Mouse (Mus musculus) gastrocnemius, adult 18-20 months (tissue): ENCODE results near the gene Ntn3. TPM values are rescaled to one million over a fixed set of nuclear protein-coding genes. Genes with fewer than 3 reads are reported as not detected.

ENCODE experiments used
- DNase-seq: peaks from one replicate; pipeline ENCODE4 v3.0.0; 2021; ENCODE audit warnings: low spot score
- long read RNA-seq, 2 experiments: library from polyadenylated mRNA; stranded (forward); transcript quantifications; one replicate each; pipeline ENCODE4 v2.0.0; 2021
- total RNA-seq, 2 experiments: library from RNA; stranded (reverse); gene quantifications; 2 replicates each; pipeline ENCODE4 v1.2.3; 2021

Gene Ntn3
- under 1 TPM; 0.21 to 0.31 TPM for total RNA-seq
- long read RNA-seq, experiment 1, full-length matches to known transcripts, result 1 of 1 reads
- long read RNA-seq, experiment 1, partial matches to known transcripts, result 0 of 1 reads
- long read RNA-seq, experiment 1, other reads (novel, unspliced or antisense), result 0 of 1 reads
- long read RNA-seq, experiment 2, partial matches to known transcripts, result 0 of 1 reads
- long read RNA-seq, experiment 2, other reads (novel, unspliced or antisense), result 0 of 1 reads

DNA sequence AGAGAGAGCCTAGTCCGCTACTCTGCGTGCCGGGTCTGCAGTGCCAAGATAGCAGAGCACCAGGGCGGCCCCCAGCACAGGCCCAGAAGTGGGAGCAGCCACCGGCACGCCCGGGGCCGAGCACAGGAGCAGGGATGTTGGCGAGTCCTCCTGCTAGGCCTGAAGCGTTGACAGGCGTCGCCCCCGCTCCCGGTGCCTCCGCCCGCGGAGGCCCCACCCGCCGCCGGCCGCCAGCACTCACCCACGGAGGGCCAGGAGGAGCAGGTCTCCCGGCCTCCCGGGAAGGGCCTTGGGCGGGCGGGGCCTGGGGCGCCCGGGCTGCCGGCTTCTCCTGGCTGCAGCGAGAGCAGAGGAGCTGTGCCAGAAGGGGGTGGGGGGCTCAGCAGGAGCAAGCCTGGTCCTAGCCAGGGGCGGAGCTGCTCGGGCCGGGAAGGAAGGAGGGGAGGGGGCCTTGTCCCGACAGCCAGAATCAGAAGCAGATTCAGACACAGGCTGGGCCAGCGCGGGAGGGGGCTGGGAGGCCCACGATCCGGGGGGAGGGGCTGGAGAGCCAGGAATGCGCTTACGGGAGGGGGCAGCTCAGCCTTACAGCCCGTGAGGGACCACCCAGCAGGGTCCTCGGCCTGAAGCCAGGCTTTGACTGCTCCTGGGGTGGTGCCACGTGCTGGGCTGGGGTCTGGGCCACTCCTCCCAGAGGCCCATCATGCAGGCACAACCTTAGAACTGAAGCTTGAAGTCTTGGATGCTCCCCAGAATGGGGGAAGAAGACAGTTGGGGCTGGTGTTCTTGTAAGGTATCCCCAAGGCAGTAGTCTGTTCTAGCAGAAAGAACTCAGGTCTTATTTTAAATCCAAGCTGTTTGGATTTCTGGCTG lies at the start of gene Ntn3:
Gene Ntn3 (minus strand): TSS at position 489 of the 873 bp plus-strand sequence.
- DNase-seq, result peak; percentile 22

DNA sequence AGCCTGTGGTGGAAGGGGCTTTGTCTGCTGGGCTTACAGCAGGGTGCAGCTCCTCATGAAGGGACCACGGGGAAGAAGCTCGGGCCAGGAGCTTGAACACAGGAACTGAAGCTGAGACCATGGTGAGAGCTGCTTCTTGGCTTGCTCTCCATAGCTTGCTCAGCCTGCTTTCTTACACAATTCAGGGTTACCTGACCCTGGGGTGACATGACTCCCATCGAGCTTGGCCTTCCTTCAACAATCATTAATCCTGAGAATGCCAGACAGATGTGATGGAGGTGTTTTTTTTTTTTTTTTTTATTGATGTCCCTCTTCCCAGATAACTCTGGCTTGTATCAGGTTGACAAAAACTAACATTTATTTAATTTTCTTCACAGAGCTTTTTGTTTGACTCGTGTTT lies 49.6 kb upstream of the Ntn3 start:
- no peak for DNase-seq

DNA sequence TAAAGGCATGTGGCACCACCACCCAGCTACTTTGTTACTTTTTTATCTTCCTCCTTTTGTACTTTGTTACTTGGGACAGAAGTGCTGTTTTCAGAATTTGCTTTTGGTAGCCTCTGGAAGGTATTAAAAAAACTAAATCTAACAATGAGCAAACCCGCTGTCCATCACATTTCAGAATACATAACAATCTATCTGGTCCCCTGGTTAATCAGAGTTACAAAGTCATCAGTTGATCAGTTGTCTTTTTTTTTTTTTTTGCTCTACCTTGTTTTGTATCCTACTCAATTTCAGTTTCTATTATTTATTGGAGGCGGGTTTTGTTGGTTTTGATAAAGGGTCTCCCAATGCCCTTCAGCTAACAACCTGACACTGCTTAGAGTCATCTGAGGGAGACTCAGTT lies 43.0 kb upstream of the Ntn3 start:
- no peak for DNase-seq

DNA sequence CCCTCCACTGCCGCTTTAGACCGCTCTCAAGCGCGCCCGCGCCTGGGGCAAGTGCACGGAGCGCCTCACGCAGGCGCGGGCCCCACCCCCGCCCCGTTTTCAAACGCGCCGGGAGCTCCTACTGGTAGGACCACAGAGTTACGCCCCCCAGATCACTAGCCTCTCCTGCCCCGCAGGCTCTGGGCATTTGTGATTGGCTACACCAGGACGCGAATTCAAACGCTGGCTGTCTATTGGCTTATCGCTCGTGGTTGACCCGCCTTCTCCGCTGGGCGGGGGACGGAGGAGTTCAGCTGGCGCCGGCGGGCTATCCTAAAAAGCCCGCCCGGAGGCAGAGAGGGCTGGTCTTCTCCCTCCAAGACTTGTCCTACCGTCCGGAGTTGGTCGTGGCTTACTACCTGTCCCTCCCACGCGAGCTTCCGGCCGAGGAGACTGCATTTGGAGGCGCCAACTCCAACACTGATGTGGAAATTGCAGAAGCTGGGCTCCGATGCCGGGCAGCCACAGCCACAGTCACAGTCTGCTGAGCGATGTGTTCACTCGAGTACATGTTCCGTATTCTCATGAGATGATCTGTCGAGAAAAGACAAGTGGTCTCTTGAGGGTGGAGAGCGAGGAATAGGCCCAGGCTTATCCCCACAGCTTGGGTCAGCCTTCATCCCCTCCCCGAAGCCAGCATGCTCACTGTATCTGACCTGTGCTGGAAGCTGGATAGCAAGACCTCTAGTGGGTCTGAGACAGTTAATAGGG lies 42.2 kb upstream of the Ntn3 start, which contains the start of gene Ccnf:
Gene Ccnf (minus strand): TSS at position 165 of the 750 bp plus-strand sequence.
- DNase-seq, result peak; percentile 98

DNA sequence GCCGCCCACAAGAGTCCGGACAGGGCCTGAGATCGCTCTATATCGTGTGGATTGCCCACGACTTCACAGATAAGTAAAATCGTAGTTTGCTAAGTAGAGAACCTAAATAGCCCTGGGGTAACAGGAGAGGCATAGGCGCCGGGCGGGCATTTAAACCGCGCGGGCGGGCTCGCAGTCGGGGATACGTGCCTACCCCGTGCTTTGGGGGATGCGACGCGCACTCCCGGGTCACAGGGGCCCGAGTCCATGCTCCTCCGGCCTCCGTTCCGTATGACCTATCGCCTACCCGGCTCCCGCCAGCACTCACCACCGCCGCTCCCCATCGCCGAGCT lies 41.6 kb upstream of the Ntn3 start:
- DNase-seq, result no peak

DNA sequence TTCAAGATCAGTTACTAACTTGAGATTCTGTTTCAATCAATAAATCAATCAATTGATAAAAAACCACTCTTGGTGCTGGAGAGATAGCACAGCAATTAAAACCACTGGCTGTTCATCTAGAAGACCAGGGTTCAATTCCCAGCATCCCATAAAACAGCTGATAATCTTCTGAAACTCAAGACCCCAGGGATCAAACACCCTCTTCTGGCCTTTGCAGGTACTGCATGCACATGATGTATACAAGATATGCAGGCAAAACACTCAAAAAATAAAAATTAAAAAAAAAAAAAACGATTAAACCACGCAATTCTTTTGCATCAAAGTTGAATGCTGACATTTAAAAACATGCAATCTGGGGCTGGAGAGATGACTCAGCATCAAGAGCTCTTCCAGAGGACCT lies 39.3 kb upstream of the Ntn3 start:
- no peak for DNase-seq

DNA sequence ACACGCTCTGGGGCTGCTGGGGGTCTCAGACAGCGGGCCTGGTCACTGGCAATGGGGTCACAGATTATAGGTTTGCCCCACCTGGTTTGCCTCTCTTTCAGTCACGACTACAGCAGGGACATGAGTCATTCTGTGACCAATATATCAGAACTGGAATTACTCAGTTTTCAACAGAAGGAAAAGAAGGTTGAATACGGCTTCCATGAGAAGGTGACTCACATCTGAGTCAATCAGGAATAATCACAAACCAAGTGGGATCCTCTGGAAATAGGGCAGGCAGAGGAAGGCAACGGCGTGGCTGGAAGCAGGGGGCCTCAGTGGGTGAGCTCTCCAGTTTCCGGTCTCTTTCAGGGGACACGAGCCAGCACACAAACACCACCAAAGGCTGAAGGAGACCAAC lies 34.7 kb upstream of the Ntn3 start:
- no peak for DNase-seq

DNA sequence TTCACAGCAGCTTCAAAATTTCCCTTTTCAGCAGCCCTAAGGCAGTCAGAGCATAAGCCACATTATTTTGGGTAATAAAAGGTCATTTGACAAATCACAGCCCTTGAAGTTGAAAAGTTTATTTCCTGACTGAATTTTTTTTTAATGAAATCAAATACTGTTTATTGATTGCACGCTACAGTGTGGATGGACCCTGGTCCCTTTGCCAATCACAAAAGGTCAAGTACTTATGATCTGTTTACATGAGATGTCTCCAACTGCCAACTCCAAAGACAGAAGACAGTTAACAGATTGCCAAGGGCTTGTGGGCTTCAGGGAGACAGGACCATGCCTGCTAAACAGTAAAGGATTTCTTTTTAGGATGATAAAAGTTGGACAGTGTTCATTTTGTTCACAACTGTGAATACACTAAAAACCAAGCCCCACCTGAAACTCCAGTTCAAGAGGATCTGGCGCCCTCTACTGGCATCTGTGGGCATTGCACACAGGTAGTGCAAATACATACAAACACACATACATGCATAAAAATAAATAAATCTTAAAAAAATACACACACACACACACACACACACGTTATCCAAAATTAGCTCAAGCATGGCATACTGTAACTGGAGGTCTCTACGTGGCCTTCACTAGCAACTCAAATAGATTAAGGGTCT lies 34.1 kb upstream of the Ntn3 start:
- DNase-seq, result no peak

DNA sequence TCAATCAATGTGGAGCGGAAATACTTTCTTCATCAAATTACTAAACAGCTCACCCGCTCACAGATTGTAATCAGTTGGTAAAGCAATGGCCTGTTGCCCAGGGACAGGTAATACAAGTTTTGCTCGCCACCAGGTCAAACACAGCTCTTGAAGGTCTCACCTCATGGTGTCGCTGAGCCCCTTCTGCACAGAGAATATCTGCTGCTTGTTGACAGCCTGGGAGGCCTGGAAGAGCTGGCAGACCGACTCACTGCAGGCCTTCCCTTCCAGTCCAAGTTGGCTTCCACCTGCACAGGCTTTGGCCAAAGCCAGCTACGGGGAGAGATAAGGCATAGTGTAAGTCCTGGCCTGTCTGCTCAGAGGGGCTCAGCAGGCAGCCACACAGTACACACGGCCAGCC lies 27.6 kb upstream of the Ntn3 start:
- DNase-seq, result no peak

DNA sequence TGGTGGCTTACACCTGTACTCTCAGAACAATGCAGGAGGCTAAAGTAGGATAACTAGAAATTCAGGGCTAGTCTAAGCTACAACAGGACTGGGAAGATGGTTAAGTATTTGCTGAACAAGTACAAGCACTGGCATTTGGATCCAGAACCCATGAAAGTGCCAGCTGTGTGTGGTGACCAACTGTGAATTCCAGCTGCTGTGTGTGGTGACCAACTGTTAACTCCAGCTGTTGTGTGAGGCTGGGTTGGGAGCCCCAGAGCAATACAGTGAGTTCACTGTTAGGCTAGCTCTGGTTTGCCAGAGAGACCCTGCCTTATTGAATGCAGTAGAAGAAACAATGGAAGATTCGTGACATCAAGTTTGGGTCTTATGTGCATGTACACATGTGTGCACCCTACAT lies 27.1 kb upstream of the Ntn3 start:
- no peak for DNase-seq

DNA sequence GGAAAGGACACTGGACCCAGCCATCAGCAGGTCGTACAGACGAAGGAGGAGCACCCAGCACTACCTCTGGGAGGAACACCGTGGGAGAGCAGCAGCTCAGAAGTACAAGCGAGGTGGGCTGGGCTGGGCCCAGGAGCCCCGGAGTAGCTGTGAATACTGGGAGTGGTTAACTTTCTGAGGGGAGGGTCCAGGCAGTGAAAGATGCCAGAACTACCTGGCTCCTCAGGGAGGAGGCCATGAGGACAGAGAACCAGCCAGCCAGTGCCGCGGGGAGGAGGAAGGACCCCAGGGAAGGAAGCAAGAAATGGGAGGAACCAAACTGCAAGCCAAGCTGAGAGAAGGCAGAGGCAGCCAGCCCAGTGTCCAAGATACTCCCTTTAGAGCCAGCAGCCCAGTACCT lies 18.6 kb upstream of the Ntn3 start:
- DNase-seq, result no peak

DNA sequence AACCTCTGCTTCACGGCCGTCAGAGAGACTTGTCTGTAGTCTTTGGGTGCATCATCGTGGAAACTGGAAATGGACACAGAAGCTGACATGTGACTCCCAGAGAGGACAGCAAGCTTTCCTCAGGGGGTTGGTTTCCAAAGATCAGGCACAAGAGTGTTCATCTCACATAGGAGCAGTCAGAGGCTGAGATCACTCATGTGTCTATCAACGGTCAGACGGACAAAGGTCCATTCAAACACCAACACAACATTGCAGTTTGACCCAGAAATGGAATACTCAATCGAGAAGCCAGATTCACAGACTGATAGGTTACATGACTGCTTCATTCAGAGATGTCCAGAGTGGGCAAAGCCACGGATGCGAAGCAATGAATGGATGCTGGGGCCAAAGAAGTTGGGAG lies 17.4 kb upstream of the Ntn3 start:
- no peak for DNase-seq

DNA sequence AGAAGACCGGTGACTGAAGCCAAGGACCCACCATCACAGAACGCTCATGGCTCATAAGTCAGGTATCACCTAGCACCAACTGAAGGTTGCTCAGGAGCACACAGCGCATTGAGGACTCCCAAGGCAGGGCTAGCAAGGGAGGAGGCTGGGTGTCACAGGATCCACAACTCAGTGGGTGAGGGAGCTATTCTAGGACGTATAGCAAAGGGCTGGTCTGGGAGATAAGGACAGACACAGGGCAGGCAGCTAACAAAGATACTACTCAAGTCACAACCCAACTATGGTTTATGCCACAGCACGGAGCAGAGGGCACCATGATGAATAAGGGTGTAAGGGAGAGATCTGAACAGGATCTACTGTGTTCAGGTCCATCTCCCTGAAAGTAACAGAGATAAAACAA lies 16.5 kb upstream of the Ntn3 start:
- no peak for DNase-seq

DNA sequence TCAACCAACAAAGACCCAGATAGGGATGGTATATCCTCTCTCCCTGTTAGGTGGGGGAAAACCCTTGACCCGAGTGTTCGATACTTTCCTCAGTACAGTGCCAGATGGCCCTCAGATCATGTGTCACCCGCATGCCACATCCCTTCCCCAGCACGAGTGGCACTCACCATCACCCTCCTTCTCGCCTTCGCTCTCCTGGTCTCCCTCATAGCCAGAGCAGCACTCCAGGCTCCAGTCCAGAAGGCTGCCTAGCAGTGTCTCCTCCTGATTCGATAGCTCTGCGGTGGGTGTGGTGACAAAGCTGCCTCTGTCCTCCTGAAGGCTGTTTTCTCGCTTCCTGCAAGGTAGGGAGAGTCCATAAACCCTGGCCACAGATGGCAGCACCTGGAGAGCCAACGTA lies 15.4 kb upstream of the Ntn3 start:
- no peak for DNase-seq

DNA sequence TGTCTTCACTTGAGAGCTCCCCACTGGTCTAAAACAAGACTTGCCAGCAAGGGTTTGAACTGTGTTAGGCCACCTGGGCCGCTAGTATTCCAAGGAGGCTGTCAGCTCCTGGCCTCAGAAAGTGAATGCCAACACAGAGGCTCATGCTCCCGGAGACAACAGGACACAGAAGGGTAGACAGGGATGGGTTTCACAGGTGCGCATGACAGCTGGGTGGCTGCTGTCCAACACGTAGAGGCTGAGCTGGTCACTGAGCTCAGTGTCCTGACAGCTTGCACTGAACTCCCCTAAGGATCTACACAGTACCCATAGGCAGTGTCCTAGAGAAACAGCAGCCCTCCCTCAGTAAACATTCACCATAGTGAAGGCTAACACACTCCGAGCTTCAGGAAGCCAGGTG lies 14.2 kb upstream of the Ntn3 start:
- DNase-seq, result peak; percentile 25

DNA sequence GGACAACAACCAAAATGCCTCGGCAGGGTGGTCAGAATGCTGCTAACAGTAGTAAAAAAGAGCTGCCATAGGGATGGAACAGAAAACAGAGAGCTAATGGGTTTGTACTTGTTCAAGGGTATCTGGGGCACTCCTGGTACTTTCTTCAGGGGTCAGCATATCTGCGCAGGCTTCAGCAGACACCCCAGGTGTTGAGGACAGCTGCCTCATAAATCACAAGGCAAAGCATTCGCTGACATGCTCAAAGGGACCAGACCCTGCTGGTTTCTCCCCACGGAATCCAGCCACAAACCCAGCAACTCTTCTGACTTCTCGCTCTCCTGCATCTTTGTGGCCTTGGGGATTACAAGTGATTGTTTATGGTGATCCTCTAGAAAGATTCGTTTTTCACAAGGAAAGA lies 13.3 kb upstream of the Ntn3 start:
- no peak for DNase-seq

DNA sequence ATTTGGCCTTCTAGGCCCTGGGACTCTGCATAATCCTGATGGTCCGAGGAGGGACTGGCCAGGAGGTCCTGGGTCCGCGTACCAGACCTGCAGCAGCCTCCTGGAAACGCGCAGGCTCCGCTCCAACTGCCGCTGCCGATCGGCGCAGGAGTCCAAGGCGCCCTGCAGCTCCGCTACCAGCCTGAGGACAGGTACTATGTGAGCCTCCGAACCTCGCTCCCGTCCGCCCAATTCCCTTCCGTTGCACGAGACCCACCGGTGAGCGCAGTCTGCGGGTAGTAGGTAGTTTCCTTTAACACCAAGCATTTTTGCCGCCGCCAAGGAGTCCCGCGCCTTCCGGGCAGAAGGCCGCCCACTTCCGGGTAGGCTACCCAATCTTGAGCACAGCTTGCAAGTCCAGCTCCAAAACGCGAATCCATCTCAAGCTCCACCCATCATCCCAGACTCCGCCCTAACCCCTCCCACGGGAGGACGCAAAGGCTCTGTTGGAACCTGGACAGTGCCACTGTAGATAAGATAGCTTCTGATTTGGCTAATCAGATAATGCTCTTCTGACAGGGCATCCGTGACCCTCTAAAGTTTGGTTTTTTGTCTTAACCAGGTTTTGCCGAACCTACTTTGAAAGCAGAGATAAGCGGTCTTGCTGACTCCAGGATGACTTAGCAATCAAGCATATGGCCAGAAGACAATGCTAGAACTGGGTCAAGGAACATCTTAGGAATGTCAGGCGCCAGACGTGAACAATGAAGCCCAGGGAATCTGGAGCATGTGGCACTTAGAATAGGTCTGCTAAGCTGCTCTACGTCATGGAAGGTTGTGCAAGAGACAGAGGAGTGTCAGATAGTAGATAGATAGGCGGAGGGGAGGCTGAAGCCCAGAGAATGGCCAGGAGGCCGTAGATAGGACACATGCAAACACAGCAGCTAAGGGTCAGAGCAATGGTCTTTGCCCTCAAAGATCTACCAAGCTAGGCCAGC lies 11.4 kb upstream of the Ntn3 start, which contains the start of gene Tedc2:
Gene Tedc2 (minus strand): TSS at position 417 of the 977 bp plus-strand sequence.
- peak; percentile 97 for DNase-seq

DNA sequence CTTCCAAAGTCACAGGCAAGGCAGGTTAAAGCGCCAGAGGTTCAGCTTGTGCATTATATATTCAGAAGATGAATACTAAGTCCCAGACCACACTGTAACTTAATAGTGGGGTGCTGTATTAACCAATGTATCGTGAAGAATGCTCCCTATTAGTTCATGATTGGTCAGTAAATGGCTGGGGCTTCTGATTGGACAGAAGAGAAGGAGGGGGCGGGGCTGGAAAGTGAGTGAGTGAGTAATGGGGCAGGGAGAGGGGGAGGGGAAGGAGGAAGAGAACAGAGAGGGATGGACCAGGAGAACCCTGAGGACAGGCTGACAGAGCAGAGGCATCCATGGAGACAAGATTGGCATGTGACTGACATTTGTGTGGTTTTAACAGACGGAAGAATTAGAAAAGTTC lies 7.5 kb upstream of the Ntn3 start:
- no peak for DNase-seq

DNA sequence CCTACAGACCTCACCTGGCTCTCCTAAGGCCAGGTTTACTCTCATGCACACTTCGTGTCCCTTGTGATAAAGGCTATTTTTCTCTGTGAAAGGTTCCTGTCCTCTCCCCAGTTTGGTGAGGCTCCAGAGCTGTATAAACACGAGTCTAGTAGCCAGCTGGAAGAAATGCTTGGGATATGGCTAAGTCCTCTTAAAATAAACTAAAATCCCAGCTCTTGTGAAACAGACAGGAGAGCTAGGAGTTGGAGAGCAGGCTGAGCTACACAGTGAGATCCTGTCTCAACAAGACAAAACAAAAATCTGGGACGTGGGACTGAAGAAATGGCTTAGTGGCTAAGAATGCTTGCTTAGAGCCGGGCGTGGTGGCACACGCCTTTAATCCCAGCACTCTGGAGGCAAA lies 3.9 kb upstream of the Ntn3 start:
- no peak for DNase-seq

DNA sequence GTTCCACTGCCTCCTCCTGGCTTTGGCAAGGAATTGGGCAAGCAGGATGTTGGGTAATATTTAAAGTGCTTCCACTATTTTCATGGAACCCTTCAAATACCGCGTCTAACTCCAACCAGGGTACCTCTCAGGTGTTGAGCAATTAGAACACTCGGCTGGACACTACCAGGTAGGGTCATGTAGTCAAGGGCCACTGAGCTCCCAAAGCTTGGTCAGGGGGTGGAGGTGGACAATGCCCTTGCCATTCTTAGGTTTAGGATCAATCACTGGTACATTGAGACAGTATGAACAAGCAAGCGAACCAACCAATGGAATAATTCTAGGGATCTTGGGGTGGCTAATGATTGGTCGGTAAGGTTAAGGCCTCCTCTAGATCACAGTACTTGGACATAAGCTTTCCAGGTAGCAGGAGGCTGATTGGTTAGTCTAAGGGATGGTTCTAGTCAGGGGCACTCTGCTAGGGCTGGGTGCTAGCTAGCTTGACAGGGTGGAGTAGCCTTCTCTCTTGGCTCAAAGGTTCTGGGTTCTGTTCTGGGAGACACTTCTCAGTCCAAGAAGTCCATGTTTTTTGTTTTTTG lies 3.2 kb upstream of the Ntn3 start:
- no peak for DNase-seq
